Mouse (Mus musculus): ENCODE measurements around the gene H13. TPM values are rescaled to one million over a fixed set of nuclear protein-coding genes. Genes with fewer than 3 reads are reported as not detected.

H13 gene
- total and polyA plus RNA-seq, 3 experiments = 116 to 175 (median 137) TPM

DNA sequence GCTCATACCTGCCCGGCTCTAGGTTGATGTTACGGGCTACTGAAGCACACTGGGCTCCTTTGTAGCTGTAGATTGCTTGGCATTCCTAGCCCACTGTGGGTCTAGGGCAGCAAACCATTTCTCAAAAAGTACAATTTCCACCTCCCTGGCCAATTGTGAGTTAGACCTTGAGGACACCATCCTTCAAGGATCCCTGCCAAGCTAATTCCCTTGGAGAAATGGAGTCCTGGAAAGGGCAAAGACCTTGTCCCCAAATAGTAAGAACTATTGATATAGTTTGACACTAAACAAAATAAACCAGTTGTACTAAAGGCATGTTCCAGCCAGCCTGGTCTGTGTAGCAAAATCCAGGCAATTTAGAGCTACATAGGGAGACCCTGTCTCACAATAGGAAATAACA is 69.1 kb downstream of the H13 start:
- Histone ChIP-seq H3K4me1 (ENCODE audit: control insufficient read depth in 1 of 2, insufficient read depth in 2 of 2) (peaks cover 0 to 12% of the 10 kb centered on the region in 2 experiments; a peak in 2 of 4 replicates), H3K36me3 (replicated peaks in 1 of 2; ENCODE audit: control insufficient read depth in 1 of 2, insufficient read depth in 1 of 2, low read length in 1 of 2) (no peaks in the 10 kb centered on the region), H3K79me2 (replicated peaks; ENCODE audit: control insufficient read depth, extremely low read depth, insufficient read depth, poor library complexity, severe bottlenecking) (no peaks in the 10 kb centered on the region), H3K4me3 (replicated peaks in 1 of 3; ENCODE audit: low read depth in 2 of 3, low read length in 2 of 3, poor library complexity in 1 of 3) (no peak overlapping the region), H3K4me2 (ENCODE audit: insufficient read depth, low read depth, poor library complexity, severe bottlenecking) (no peak overlapping the region), H3K9me3 (replicated peaks; ENCODE audit: low read length) (peaks cover 6% of the 10 kb centered on the region), H3K27ac (ENCODE audit: insufficient read depth, low read depth) (no peak overlapping the region), H3K27me3 (replicated peaks) (peaks cover 57% of the 10 kb centered on the region), H3K9ac (ENCODE audit: insufficient read depth, low read depth) (no peak overlapping the region)
- no peak for TF ChIP-seq ZNF384 (IDR thresholded peaks at IDR 0.05; ENCODE audit: low read depth, low read length)
- no peak for TF ChIP-seq KAT2A (IDR thresholded peaks at IDR 0.05; ENCODE audit: insufficient replicate concordance, low read length)
- dilution Hi-C loops (cut with MboI; ENCODE audit: extremely low pct_ligation_motif_present, extremely low pct_unique_long_range_greater_than_20kb, low sequenced_read_pairs) = no loop called here
- no peak for DNase-seq (ENCODE audit: extremely low read depth)
- in situ Hi-C loops (cut with MboI; ENCODE audit: low pct_ligation_motif_present, low pct_unique_long_range_greater_than_20kb, low sequenced_read_pairs) = loop anchor here (5.0 kb wide), 1 partner anchor 36 kb away; no protein-coding TSS in a partner anchor

DNA sequence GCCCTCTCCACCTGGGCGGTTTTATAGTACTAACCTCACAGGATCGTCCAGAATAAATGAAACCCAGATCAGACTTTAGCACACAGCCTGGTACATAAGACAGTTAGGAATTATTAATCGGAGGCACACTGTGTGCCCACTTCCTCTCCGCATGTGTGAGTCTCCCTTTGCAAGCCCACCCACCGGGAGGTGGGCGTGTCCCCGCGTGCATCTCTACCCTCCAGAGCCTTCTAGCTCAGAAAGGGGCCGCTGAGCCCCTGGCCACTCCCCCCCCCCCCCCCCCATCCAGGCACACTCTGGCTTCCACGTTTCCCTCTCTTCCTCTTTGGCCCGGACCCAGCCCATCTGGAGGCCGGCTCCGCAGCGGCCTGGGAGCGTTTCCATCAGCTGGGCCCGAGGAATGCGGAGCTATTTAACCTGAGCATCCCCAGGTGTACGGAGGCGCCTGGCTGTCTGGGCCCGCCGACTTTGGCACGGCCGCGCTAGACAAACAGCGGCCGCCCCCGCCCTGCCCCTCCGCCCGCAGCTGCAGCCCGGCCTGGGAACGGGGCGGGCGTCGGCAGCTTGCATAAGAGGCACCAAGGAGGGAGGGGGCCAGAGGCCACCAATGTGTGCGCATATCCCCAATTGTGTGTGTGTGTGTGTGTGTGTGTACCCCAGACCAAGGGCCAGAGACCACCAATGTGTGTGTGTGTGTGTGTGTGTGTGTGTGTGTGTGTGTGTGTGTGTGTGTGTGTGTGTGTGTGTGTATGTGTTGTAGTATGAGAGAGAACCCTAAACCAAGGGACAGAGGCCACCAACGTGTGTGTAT is 70.0 kb downstream of the H13 start:
- dilution Hi-C loops (cut with MboI; ENCODE audit: extremely low pct_ligation_motif_present, extremely low pct_unique_long_range_greater_than_20kb, low sequenced_read_pairs) = no loop called here
- in situ Hi-C loops (cut with MboI; ENCODE audit: low pct_ligation_motif_present, low pct_unique_long_range_greater_than_20kb, low sequenced_read_pairs) = loop anchor here (5.0 kb wide), 1 partner anchor 37 kb away; no protein-coding TSS in a partner anchor
- DNase-seq (ENCODE audit: extremely low read depth) = no peak
- TF ChIP-seq TCF12 (IDR thresholded peaks at IDR 0.05; ENCODE audit: low read depth, low read length) (0 out of 2 replicates have a peak, but pooled peaks have one; percentile 17), TBP (conservative IDR thresholded peaks at IDR 0.05; ENCODE audit: low read depth, low read length) (no peak)
- Histone ChIP-seq H3K4me1 (ENCODE audit: control insufficient read depth in 1 of 2, insufficient read depth in 2 of 2) (peaks cover 0 to 13% of the 10 kb centered on the region in 2 experiments; a peak in 2 of 4 replicates), H3K4me3 (replicated peaks in 1 of 3; ENCODE audit: low read depth in 2 of 3, low read length in 2 of 3, poor library complexity in 1 of 3) (peak overlapping the region in 1 of 3 experiments; percentile 13), H3K9me3 (replicated peaks; ENCODE audit: low read length) (peaks cover 6% of the 10 kb centered on the region), H3K27me3 (replicated peaks) (peaks cover 57% of the 10 kb centered on the region), H3K79me2 (replicated peaks; ENCODE audit: control insufficient read depth, extremely low read depth, insufficient read depth, poor library complexity, severe bottlenecking) (no peaks in the 10 kb centered on the region), H3K4me2 (ENCODE audit: insufficient read depth, low read depth, poor library complexity, severe bottlenecking) (peak overlapping the region; percentile 79), H3K9ac (ENCODE audit: insufficient read depth, low read depth) (no peak overlapping the region), H3K36me3 (replicated peaks in 1 of 2; ENCODE audit: control insufficient read depth in 1 of 2, insufficient read depth in 1 of 2, low read length in 1 of 2) (no peaks in the 10 kb centered on the region), H3K27ac (ENCODE audit: insufficient read depth, low read depth) (no peak overlapping the region)

DNA sequence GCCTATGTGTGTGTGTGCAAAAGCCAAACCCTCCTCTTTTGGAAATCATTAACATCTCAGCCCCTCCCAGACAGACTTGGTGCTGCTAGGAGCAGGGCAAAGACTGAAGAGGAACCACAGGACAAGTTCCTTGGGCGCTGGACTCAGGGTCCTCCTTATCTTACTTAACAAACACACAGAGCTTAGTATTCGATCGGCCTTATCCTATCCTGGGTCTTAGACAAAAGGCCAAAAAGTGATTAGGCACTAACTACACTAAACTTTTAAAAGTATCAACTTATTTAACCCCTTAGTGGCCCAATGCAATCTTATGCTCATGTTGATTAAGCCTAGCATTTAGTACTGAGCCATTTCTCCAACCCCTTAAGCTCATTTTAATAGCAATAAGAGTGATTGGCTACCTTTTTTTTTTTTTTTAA is 70.6 kb downstream of the H13 start:
- H3K4me3 ChIP-seq (replicated peaks in 1 of 3; ENCODE audit: low read depth in 2 of 3, low read length in 2 of 3, poor library complexity in 1 of 3) = no peak overlapping the region
- no peak overlapping the region for H3K27ac ChIP-seq (ENCODE audit: insufficient read depth, low read depth)
- no peak overlapping the region for H3K9ac ChIP-seq (ENCODE audit: insufficient read depth, low read depth)
- H3K79me2 ChIP-seq (replicated peaks; ENCODE audit: control insufficient read depth, extremely low read depth, insufficient read depth, poor library complexity, severe bottlenecking) = no peaks in the 10 kb centered on the region
- in situ Hi-C loops (cut with MboI; ENCODE audit: low pct_ligation_motif_present, low pct_unique_long_range_greater_than_20kb, low sequenced_read_pairs) (loop anchor here (5.0 kb wide), 1 partner anchor 38 kb away; no protein-coding TSS in a partner anchor), dilution Hi-C loops (cut with MboI; ENCODE audit: extremely low pct_ligation_motif_present, extremely low pct_unique_long_range_greater_than_20kb, low sequenced_read_pairs) (no loop called here)
- H3K9me3 ChIP-seq (replicated peaks; ENCODE audit: low read length) = peaks cover 6% of the 10 kb centered on the region
- H3K27me3 ChIP-seq (replicated peaks) = peaks cover 58% of the 10 kb centered on the region
- H3K4me2 ChIP-seq (ENCODE audit: insufficient read depth, low read depth, poor library complexity, severe bottlenecking) = no peak overlapping the region
- H3K36me3 ChIP-seq (replicated peaks in 1 of 2; ENCODE audit: control insufficient read depth in 1 of 2, insufficient read depth in 1 of 2, low read length in 1 of 2) = no peaks in the 10 kb centered on the region
- TF ChIP-seq ZMIZ1 (IDR thresholded peaks at IDR 0.05; ENCODE audit: low read depth, low read length) = no peak
- no peak for TF ChIP-seq UBTF (IDR thresholded peaks at IDR 0.05; ENCODE audit: low read depth, low read length)
- no peak for TF ChIP-seq RCOR1 (conservative IDR thresholded peaks at IDR 0.05; ENCODE audit: low read depth, low read length)
- no peak for TF ChIP-seq MAFK (IDR thresholded peaks at IDR 0.05; ENCODE audit: insufficient replicate concordance, low read length)
- TF ChIP-seq ELF1 (IDR thresholded peaks at IDR 0.05; ENCODE audit: low read depth, low read length) = no peak
- TF ChIP-seq HCFC1 (IDR thresholded peaks at IDR 0.05; ENCODE audit: low read depth, low read length) = no peak
- TF ChIP-seq JUND (conservative IDR thresholded peaks at IDR 0.05; ENCODE audit: low read depth, low read length) = no peak
- no peak for TF ChIP-seq KAT2A (IDR thresholded peaks at IDR 0.05; ENCODE audit: insufficient replicate concordance, low read length)
- no peak for TF ChIP-seq POLR2AphosphoS2 (IDR thresholded peaks at IDR 0.05; ENCODE audit: low read depth, low read length)
- no peak for TF ChIP-seq MYC (IDR thresholded peaks at IDR 0.05; ENCODE audit: low read depth, low read length)
- TF ChIP-seq EP300 (IDR thresholded peaks at IDR 0.05; ENCODE audit: low read length) = no peak
- DNase-seq (ENCODE audit: extremely low read depth) = no peak
- peaks cover 0 to 13% of the 10 kb centered on the region in 2 experiments; a peak in 2 of 4 replicates for H3K4me1 ChIP-seq (ENCODE audit: control insufficient read depth in 1 of 2, insufficient read depth in 2 of 2)
